Comparison of ENCODE assay signal across 12 mouse cellular contexts in the genomic region with DNA sequence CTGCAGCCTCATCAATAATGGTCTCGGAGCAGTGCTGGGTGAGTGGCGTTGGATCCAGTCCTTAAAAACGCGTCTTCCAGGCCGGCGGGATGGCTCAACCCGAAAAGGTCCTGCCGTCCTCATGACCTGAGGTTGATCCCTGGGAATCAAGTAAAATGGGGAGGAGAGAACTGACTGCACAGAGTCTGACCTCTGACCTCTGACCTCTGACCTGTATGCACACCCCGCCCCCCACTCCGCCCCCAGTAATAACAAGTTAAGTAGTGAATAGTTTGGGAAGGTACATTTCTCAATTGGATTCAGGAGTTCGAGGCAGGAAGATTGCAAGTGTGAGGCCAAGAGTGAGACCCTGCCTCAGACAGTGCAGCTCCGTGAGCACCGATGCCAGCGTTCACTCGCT.
"Had no signal": no experiment of that assay in that cellular context is flagged by ENCODE, and none has a peak within 500 bp of the region (broad histone marks: within the 10 kb centered on the region; RNA-seq: fewer than 3 reads in every experiment).

No protein-coding gene starts in this region.

- H3K9me3 ChIP-seq: limb, embryonic 12.5 days; midbrain, embryonic 10.5 days; neural tube, embryonic 15.5 days had no signal

- H3K4me1 ChIP-seq: limb, embryonic 12.5 days; neural tube, embryonic 15.5 days had no signal

- H3K27me3 ChIP-seq: limb, embryonic 12.5 days; neural tube, embryonic 15.5 days had no signal

- H3K4me3 ChIP-seq: layer of hippocampus, adult 2 months; limb, embryonic 12.5 days; midbrain, embryonic 10.5 days; myocyte; neural tube, embryonic 15.5 days had no signal

- H3K4me2 ChIP-seq: limb, embryonic 12.5 days; neural tube, embryonic 15.5 days had no signal

- DNase-seq: kidney, adult 9 months; kidney, postnatal 10 days; kidney, postnatal 4 days; lung, postnatal 36 days; right cerebral cortex, adult 18-20 months; right cerebral cortex, postnatal 25 days; thymus, postnatal 36 days had no signal

- H3K27ac ChIP-seq: layer of hippocampus, adult 2 months; limb, embryonic 12.5 days; neural tube, embryonic 15.5 days had no signal

- H3K9ac ChIP-seq: limb, embryonic 12.5 days; neural tube, embryonic 15.5 days had no signal

- H3K36me3 ChIP-seq: neural tube, embryonic 15.5 days had no signal
